Mouse (Mus musculus) liver, adult 2 months (tissue): Measurements from ENCODE around the gene Psmd14. TPM values are rescaled to one million over a fixed set of nuclear protein-coding genes. Genes with fewer than 3 reads are reported as not detected.

Experiments
- DNase-seq: peaks from one replicate; pipeline ENCODE4 v3.0.0-alpha.2; 2011; ENCODE audit warnings: low read depth, low spot score; ENCODE audit errors: extremely low read depth
- H3K27ac ChIP-seq: fragments of 200-500 bp; replicated peaks from 2 replicates; pipeline ENCODE4 v1.5.1; 2012; ENCODE audit warnings: low read depth, mild to moderate bottlenecking, control low read depth, inconsistent platforms, low read length; ENCODE audit not compliant: insufficient read depth
- H3K27me3 ChIP-seq: fragments of 200-500 bp; 2 replicates; pipeline ENCODE4 v1.6.1; 2012; ENCODE audit warnings: mild to moderate bottlenecking, moderate library complexity, low read length, inconsistent platforms; ENCODE audit not compliant: control insufficient read depth, insufficient read depth
- H3K36me3 ChIP-seq: fragments of 200-500 bp; 2 replicates; pipeline ENCODE4 v1.6.1; 2012; ENCODE audit warnings: low read length, inconsistent platforms; ENCODE audit not compliant: control insufficient read depth, insufficient read depth
- H3K4me1 ChIP-seq: fragments of 200-500 bp; 2 replicates; pipeline ENCODE4 v1.6.1; 2011; ENCODE audit warnings: low read length; ENCODE audit not compliant: control insufficient read depth, insufficient read depth
- H3K4me3 ChIP-seq: fragments of 200-500 bp; 2 replicates; pipeline ENCODE4 v1.5.1; 2011; ENCODE audit warnings: low read depth, mild to moderate bottlenecking, control low read depth, low read length, moderate library complexity; ENCODE audit not compliant: insufficient read depth
- H3K79me2 ChIP-seq: fragments of 200-500 bp; 2 replicates; pipeline ENCODE4 v1.6.1; 2012; ENCODE audit warnings: inconsistent platforms, mild to moderate bottlenecking, low read length, moderate library complexity; ENCODE audit not compliant: control insufficient read depth, insufficient read depth
- H3K9ac ChIP-seq: fragments of 200-500 bp; 2 replicates; pipeline ENCODE4 v1.6.1; 2012; ENCODE audit warnings: low read depth, mild to moderate bottlenecking, control low read depth, inconsistent platforms, low read length
- CTCF ChIP-seq: fragments of 200-500 bp; IDR thresholded peaks from 2 replicates; pipeline ENCODE4 v1.5.1; 2011; ENCODE audit warnings: low read depth, low read length, control low read depth
- POLR2A ChIP-seq: fragments of 200-500 bp; IDR thresholded peaks from 2 replicates; pipeline ENCODE4 v1.6.1; 2011; ENCODE audit warnings: low read length, control low read depth; ENCODE audit not compliant: insufficient read depth; ENCODE audit errors: extremely low read depth
- WGBS: fragments of 180-500 bp; shearing (Covaris S2); methylation state at CpG from one replicate; pipeline ENCODE4 v1.1.7; 2018; 5-methylcytosine and 5-hydroxymethylcytosine counted together
- polyA plus RNA-seq: library from polyadenylated mRNA; depleted of rRNA; stranded (reverse); fragments of >200 nt; gene quantifications from 2 replicates; pipeline ENCODE4 v1.2.3, GENCODE M21; 2012; rRNA removed
- total RNA-seq: library from RNA; depleted of rRNA; stranded (reverse); fragments of >200 nt; gene quantifications from 2 replicates; pipeline ENCODE4 v1.2.3, GENCODE M21; 2014; rRNA removed

The Psmd14 gene
- total and polyA plus RNA-seq, 2 experiments: 11.4 to 65.1 TPM

GRCm38 (mm10) chr2:61815583-61816313 lies 104.3 kb downstream of the Psmd14 start:
- Histone ChIP-seq H3K4me3 (no peak overlapping the region), H3K79me2 (no peaks in the 10 kb centered on the region), H3K27me3 (peaks cover 35% of the 10 kb centered on the region), H3K36me3 (no peaks in the 10 kb centered on the region), H3K27ac (no peak overlapping the region), H3K4me1 (no peaks in the 10 kb centered on the region; the same call in 1 of the 2 replicates), H3K9ac (no peak overlapping the region)
- no peak for DNase-seq
- WGBS: 12% methylated on average over 65 of the region's 66 CpGs
- TF ChIP-seq CTCF: no peak
- no peak for TF ChIP-seq POLR2A

DNA sequence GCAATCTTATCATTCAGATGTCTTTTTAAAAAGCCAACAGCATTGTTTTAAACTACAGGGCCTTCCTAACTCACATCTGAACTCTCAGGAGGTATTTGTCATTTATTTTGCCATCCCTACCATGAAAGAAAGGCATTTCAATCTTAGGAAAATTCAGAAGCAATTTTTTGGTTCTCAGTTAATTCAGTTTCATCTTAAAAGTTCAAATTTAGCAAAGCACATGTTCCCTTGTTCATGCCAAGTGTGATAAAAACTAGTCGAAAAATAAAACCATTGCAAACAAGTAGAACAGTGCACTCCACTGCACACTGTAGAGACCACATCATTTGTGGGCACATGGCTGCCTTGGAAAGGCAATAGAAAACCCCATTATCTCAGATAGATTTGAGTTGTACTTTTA lies 106.7 kb downstream of the Psmd14 start:
- Histone ChIP-seq H3K27ac (no peak overlapping the region), H3K4me1 (no peaks in the 10 kb centered on the region), H3K79me2 (no peaks in the 10 kb centered on the region), H3K27me3 (peaks cover 16% of the 10 kb centered on the region), H3K36me3 (no peaks in the 10 kb centered on the region), H3K9ac (no peak overlapping the region), H3K4me3 (no peak overlapping the region)
- TF ChIP-seq CTCF (no peak), POLR2A (no peak)
- WGBS: 69% methylated on average over 1 of the region's 1 CpGs
- no peak for DNase-seq

- Histone ChIP-seq H3K9ac (no peak overlapping the region), H3K4me1 (no peaks in the 10 kb centered on the region), H3K27ac (no peak overlapping the region), H3K4me3 (no peak overlapping the region), H3K36me3 (no peaks in the 10 kb centered on the region), H3K27me3 (peaks cover 11% of the 10 kb centered on the region), H3K79me2 (no peaks in the 10 kb centered on the region)
- TF ChIP-seq POLR2A (no peak), CTCF (no peak)
- 70% methylated on average over 4 of the region's 4 CpGs for WGBS
- DNase-seq: no peak
These were observed 108.7 kb downstream of the Psmd14 start for GRCm38 (mm10) chr2:61820203-61820602.

- no peak for DNase-seq
- TF ChIP-seq CTCF (no peak), POLR2A (no peak)
- WGBS: 91% methylated on average over 1 of the region's 1 CpGs
- Histone ChIP-seq H3K79me2 (no peaks in the 10 kb centered on the region), H3K27me3 (peaks cover 6% of the 10 kb centered on the region; the same call in 1 of the 2 replicates), H3K27ac (no peak overlapping the region), H3K36me3 (no peaks in the 10 kb centered on the region), H3K4me3 (no peak overlapping the region), H3K9ac (no peak overlapping the region), H3K4me1 (no peaks in the 10 kb centered on the region)
These were observed 112.1 kb downstream of the Psmd14 start for GRCm38 (mm10) chr2:61823426-61824140.

DNA sequence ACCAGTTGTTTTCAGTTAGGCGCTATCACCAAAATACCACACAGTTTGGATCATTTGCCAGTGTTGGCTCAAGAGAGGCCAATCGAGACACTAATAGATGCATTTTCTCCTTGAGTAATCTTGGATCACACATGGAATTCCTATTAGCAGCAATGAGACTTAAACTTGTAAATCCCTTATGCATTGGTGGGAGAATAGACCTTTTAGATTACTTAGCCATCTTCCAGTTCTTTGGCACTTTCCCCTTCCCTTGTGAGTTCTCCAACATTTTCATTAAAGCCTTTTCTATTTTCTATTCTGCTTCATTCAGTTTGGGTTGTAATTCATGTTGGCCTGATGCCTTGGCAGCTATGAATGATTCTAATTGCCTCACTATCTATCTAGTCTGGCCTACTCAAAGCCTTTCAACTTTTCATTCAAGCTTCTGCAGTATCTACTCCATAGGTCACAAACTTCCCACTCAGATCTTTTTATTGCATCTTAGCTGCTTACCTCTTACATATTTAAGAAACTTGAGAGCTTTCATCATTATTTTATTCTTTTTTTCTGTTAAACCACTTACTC lies 125.8 kb downstream of the Psmd14 start:
- H3K27me3 ChIP-seq: no peaks in the 10 kb centered on the region
- H3K79me2 ChIP-seq: no peaks in the 10 kb centered on the region
- H3K27ac ChIP-seq: no peak overlapping the region
- 86% methylated on average over 2 of the region's 2 CpGs for WGBS
- H3K4me3 ChIP-seq: no peak overlapping the region
- no peak overlapping the region for H3K9ac ChIP-seq
- H3K4me1 ChIP-seq: no peaks in the 10 kb centered on the region
- no peak for DNase-seq
- TF ChIP-seq POLR2A: no peak
- no peak for TF ChIP-seq CTCF
- no peaks in the 10 kb centered on the region for H3K36me3 ChIP-seq

Other genes starting within 250 kb of the Psmd14 start
- gene Tank, start 133.1 kb upstream of the Psmd14 start, total RNA-seq: 11.1 and 12.4 TPM in 2 replicates
- 4.2 TPM in 2 replicates for gene Tank, start 133.1 kb upstream of the Psmd14 start, polyA plus RNA-seq
- not detected in 2 replicates for gene Tbr1, start 91.2 kb downstream of the Psmd14 start, total RNA-seq
- not detected in 2 replicates for gene Tbr1, start 91.2 kb downstream of the Psmd14 start, polyA plus RNA-seq